Mouse (Mus musculus) testis, adult 10 weeks (tissue): Measurements from ENCODE around the gene Fam13a. TPM values are rescaled to one million over a fixed set of nuclear protein-coding genes. Genes with fewer than 3 reads are reported as not detected.

Experiments used
- polyA plus RNA-seq: library from polyadenylated mRNA; stranded (reverse); fragments of 350-450 nt; fragmentation: Illumina TruSeq; extraction: RNeasy Lipid Tissue Mini Kit (QIAGEN cat#74804); gene quantifications from one replicate; pipeline ENCODE4 v1.2.3, GENCODE M21; 2014; ENCODE audit warnings: low read depth, low replicate concordance

Gene Fam13a
- 0.84 TPM for polyA plus RNA-seq

DNA sequence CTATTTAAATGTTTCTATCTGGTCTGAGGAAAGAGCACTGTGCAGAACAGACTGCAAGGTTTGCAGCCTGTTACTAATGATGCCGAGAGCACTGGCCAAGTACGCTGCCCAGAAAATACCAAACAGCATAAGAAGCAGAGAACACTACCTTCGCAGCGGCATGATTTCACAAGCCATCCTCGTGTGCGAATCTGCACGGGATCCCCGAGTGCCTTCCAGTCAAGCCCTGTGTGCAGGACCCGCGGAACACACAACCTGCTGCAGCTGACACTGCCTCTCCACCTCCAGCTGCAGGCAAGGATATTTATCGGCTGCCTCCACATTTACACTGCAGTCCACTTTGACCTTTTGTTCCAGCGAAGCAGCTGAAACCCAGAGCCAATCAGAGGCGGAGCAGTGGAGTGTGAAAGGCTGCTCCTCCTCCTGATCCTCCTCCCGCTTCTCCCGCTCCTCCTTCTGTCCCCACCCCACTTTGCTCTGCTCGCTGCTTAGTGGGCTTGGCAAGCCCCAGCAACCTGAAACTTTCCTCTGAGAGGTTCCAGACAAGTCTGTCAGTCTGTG, at the start of gene Fam13a:
Gene Fam13a, minus strand, starts transcription at position 386 of the 561 bp plus-strand sequence.

DNA sequence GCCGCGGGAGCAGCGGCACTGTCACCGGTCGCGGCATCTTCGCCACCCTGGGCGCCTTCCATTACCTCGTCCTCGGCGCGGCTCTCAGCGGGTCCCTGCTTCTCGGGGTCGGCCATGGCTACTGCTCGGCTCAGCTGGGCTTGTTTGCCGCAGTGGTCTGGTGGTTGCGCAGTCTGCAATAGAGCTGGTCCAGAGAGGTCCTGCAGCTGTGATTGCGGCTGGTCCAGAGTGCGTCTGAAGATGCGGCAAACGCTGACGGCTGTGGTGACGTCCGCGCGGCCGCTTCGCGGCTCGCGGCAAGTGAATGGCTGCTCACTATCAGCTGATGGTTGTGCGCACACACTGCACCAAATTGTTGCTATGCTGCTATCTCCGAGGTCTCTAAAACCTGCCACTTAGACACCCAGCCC, 117.5 kb downstream of the Fam13a start, which contains the start of gene Nap1l5:
Gene Nap1l5, minus strand, starts transcription at position 225 of the 410 bp plus-strand sequence.

Other genes starting within 250 kb of the Fam13a start
- gene Herc3, start 193.1 kb downstream of the Fam13a start, polyA plus RNA-seq = 4.7 TPM
- 0.52 TPM for gene Nap1l5, start 117.5 kb downstream of the Fam13a start, polyA plus RNA-seq
- gene Tigd2, start 184.3 kb upstream of the Fam13a start, polyA plus RNA-seq = 16.4 TPM